In the genomic region with DNA sequence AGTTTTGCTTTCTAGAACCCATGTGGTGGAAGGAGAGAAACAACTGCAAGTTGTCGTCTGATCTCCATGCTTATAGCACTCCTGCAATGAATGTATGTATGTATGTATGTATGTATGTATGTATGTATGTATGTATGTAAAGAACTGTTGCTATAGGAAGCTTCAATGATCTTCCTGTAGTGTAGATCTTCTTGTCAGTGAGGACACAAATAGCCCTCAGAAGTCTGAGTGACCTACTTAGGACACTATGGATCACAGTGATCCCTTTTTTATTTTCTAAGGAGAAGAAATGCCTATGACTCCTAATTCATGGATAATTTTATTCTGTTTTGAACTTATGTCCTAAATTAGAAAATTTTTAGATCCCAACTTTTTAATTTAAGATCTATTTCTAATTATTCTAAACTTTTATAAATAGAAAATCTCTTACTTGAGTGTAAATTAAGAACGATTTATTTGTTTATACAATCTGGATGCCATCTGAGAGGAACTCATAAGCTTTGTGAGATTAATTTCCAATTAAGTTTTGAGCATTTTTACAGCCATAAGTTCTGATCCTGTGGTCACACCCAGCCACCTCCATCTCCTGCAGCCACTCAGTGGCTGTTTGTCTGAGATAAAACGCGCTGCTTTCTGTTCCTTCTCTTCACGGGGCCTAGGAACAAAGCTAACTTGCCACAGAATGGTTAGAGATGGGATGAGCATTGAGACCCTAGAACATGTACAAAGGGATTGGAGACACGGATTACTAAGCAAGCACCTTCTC, we compare ENCODE assay signal across 16 mouse cellular contexts.
DNase-seq lines count a peak whose midpoint lies in the region; ATAC-seq lines count a peak whose summit lies in the region.
"Had no signal": no experiment of that assay in that cellular context is flagged by ENCODE, and none has a peak within 500 bp of the region (broad histone marks: within the 10 kb centered on the region; RNA-seq: fewer than 3 reads in every experiment).

No protein-coding gene starts in this region.

- DNase-seq in spleen, adult 12 weeks (ENCODE audit: low spot score) = peak; percentile 50
- no peak for DNase-seq in spleen, adult 18-20 months
- no peak for DNase-seq in testis, postnatal 14 days (ENCODE audit: low spot score)
- no peak for DNase-seq in forebrain, embryonic 10.5 days (ENCODE audit: extremely low spot score, low spot score)
- no peak for DNase-seq in urinary bladder, postnatal 4 days (ENCODE audit: low spot score in 2 of 2)
- DNase-seq: cerebellum, adult 18-20 months; cerebellum, postnatal 36 days; gastrocnemius, postnatal 36 days; right cerebral cortex, postnatal 14 days; thymus, adult 18-20 months had no signal

- no peaks in the 10 kb centered on the region for H3K27me3 ChIP-seq in liver, embryonic 15.5 days
- H3K27me3 ChIP-seq in forebrain, embryonic 10.5 days (ENCODE audit: poor library complexity, severe bottlenecking) = no peaks in the 10 kb centered on the region
- H3K27me3 ChIP-seq: embryonic facial prominence, embryonic 12.5 days; limb, embryonic 15.5 days; neural tube, embryonic 12.5 days had no signal

- peak overlapping the region; percentile 45 for H3K9ac ChIP-seq in liver, embryonic 15.5 days
- H3K9ac ChIP-seq: embryonic facial prominence, embryonic 12.5 days; limb, embryonic 15.5 days; neural tube, embryonic 12.5 days had no signal

- 26% methylated on average over 6 of the region's 6 CpGs for WGBS in liver, embryonic 15.5 days (ENCODE audit: insufficient replicate concordance)
- 87% methylated on average over 6 of the region's 6 CpGs for WGBS in forebrain, embryonic 10.5 days

- peak overlapping the region; percentile 33 for H3K4me3 ChIP-seq in liver, embryonic 15.5 days (replicated peaks)
- no peak overlapping the region for H3K4me3 ChIP-seq in forebrain, embryonic 10.5 days
- H3K4me3 ChIP-seq: embryonic facial prominence, embryonic 12.5 days; limb, embryonic 15.5 days; midbrain, embryonic 10.5 days; neural tube, embryonic 12.5 days had no signal

- peak overlapping the region; percentile 92 for H3K27ac ChIP-seq in liver, embryonic 15.5 days (replicated peaks)
- no peak overlapping the region for H3K27ac ChIP-seq in forebrain, embryonic 10.5 days
- H3K27ac ChIP-seq: embryonic facial prominence, embryonic 12.5 days; limb, embryonic 15.5 days; midbrain, embryonic 10.5 days; neural tube, embryonic 12.5 days had no signal

- H3K4me2 ChIP-seq in liver, embryonic 15.5 days = peak overlapping the region; percentile 63
- H3K4me2 ChIP-seq: embryonic facial prominence, embryonic 12.5 days; limb, embryonic 15.5 days; neural tube, embryonic 12.5 days had no signal

- no peaks in the 10 kb centered on the region for H3K9me3 ChIP-seq in liver, embryonic 15.5 days (replicated peaks)
- H3K9me3 ChIP-seq in forebrain, embryonic 10.5 days = no peaks in the 10 kb centered on the region
- H3K9me3 ChIP-seq: embryonic facial prominence, embryonic 12.5 days; limb, embryonic 15.5 days; midbrain, embryonic 10.5 days; neural tube, embryonic 12.5 days had no signal

- peaks cover 72% of the 10 kb centered on the region for H3K4me1 ChIP-seq in liver, embryonic 15.5 days (replicated peaks)
- peaks cover 6% of the 10 kb centered on the region; the same call in 1 of the 2 replicates for H3K4me1 ChIP-seq in forebrain, embryonic 10.5 days
- H3K4me1 ChIP-seq: embryonic facial prominence, embryonic 12.5 days; limb, embryonic 15.5 days; midbrain, embryonic 10.5 days; neural tube, embryonic 12.5 days had no signal

- peak; percentile 90 for ATAC-seq in erythroblast, adult 5-6 weeks (replicated peaks; ENCODE audit: low FRiP score, poor library complexity, severe bottlenecking)
- ATAC-seq in liver, embryonic 15.5 days (ENCODE audit: insufficient read depth) = peak; percentile 97

- H3K36me3 ChIP-seq in liver, embryonic 15.5 days (replicated peaks) = peaks cover 29% of the 10 kb centered on the region
- H3K36me3 ChIP-seq in forebrain, embryonic 10.5 days (replicated peaks) = peaks cover 14% of the 10 kb centered on the region
- H3K36me3 ChIP-seq: embryonic facial prominence, embryonic 12.5 days; limb, embryonic 15.5 days; neural tube, embryonic 12.5 days had no signal
